Mouse (Mus musculus): ENCODE results near the gene Gipc2. TPM values are rescaled to one million over a fixed set of nuclear protein-coding genes. Genes with fewer than 3 reads are reported as not detected.

Gipc2 gene
- total RNA-seq, 2 experiments from 2014 or later = 0.20 to 0.69 TPM

GRCm38 (mm10) chr3:152105341-152105740, 60.7 kb downstream of the Gipc2 start:
- intact Hi-C loops (cut with DNase I) = no loop called here
- DNase-seq = peak; percentile 53 to 54

DNA sequence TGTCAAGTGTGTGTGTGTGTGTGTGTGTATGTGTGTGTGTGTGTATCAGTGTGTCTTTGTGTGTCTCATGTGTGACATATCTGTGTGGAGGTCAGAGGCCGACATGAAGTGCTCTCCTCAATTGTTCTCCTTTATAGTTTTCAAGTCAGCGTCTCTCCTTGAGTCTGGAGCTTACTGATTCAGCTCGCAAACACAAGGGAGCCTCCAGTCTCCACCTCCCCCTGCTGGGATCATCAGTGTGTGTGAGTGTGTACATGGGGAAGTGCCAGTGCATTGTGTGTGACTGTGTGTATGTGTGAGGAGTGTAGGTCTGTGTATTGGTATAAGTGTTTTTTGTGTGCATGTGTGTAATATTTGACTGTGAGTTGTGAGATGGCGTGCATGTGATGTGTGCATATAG, 62.6 kb downstream of the Gipc2 start:
- DNase-seq = no peak
- intact Hi-C loops (cut with DNase I) = no loop called here

DNA sequence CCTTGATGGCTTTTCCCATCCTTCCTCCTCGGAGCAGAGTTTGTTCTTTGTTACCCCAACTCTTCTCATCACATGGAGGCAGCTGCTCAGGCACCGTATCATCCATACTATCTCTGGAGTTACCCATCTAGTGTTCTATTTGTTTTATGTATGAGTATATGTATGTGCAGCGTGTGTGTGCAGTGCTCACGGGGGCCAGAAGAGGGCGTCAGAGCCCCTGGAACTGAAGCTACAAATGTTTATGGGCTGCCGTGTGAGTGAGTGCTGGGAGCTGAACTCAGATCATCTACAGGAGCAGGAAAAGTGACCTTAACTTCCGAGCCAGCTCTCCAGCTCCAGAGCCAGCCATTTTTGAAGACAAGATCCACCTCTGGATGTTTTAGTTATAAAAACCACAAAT, 64.6 kb downstream of the Gipc2 start:
- DNase-seq = no peak
- intact Hi-C loops (cut with DNase I) = no loop called here

- no peak for DNase-seq
- intact Hi-C loops (cut with DNase I) = no loop called here
Observed at GRCm38 (mm10) chr3:152100119-152100818, 65.8 kb downstream of the Gipc2 start.

- intact Hi-C loops (cut with DNase I) = no loop called here
- DNase-seq = no peak
Observed at GRCm38 (mm10) chr3:152095030-152095429, 71.0 kb downstream of the Gipc2 start.

- intact Hi-C loops (cut with DNase I) = loop anchor here (5.0 kb wide), 1 partner anchor 375 kb away; no protein-coding TSS in a partner anchor
- no peak for DNase-seq
Observed at GRCm38 (mm10) chr3:152092385-152093057, 73.5 kb downstream of the Gipc2 start.

DNA sequence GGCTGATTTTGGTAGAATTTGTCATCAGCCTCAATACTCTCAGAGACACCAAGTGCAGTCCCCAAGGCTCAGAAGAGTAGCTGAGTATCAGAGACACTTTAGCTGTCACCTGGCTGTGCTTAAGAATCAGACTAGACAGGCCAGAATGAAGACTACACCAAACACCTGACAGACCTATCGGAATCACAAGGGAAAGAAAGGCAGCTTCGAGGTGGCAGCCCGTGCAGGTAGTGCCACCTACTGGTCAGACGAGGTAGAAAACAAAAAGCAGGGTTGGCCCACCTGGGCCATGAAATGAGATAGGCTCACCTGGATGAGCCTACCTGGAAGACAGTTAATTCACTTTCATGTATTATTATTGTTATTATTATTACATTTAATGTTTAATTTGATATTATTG, 76.9 kb downstream of the Gipc2 start:
- intact Hi-C loops (cut with DNase I) = loop anchor here (2.0 to 5.0 kb wide), 3 partner anchors 252 to 312 kb away; partner anchors contain the start of gene Ptgfr
- DNase-seq = no peak

DNA sequence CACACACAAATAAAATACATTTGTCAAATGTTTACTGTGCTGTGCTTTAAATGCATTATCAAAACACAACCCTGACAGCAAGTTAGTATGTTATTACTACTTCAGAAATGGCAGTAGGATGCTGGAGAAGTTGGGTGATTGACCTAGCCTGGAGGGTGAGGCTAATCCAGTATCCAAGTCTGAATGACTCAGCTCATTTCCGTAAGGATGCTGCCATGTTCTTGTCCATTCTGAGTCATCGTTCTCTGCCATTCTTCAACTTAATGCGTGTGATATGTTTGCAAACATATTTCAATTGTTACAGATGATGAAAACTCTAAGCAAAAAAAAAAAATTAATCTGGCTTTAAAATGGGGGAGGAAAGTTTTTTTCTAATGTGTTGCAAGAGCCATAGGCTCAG, 84.6 kb downstream of the Gipc2 start:
- no peak for DNase-seq
- intact Hi-C loops (cut with DNase I) = no loop called here

GRCm38 (mm10) chr3:152076088-152076487, 89.9 kb downstream of the Gipc2 start:
- intact Hi-C loops (cut with DNase I) = no loop called here
- DNase-seq = no peak

DNA sequence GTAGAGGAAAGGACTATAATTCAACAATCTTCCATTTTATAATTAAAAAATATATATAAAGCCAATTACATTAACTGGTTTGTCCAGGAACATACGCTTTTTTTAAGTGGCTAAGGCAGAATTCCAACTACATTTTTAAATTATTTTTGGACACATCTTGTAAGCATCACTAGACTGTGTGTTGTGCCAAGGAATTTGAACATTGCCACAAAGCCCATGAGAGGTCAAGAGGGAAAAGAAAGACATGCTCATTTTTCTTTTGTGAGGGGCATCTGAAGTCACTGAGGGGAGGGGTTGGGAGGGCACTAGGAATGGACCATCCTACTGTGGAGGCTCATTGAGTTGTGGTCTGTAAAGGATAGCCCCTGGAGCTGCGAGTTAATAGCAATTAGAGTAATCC, 97.0 kb downstream of the Gipc2 start:
- intact Hi-C loops (cut with DNase I) = no loop called here

DNA sequence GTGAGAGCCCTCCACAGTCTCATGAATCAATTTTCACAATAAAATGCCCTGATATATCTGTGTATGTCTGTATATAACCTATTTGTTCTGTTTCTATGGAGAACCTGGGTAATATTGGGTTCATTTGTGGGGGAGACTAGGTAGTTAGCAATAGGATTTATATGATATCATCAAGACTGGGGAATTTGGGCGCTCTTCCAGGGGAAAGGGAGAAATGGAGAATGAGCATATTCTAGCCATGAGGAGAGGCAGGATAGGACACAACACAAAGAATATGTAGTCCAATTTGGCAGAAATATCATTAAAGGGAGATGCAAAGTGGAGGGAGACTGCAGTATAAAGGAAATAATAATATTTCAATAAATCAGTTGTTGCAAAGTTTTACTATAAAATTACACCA, 97.7 kb downstream of the Gipc2 start:
- no peak for DNase-seq
- intact Hi-C loops (cut with DNase I) = no loop called here

More for the DNA sequence above, 97.0 kb downstream of the Gipc2 start:
- no peak for DNase-seq

GRCm38 (mm10) chr3:152066696-152067095, 99.3 kb downstream of the Gipc2 start:
- intact Hi-C loops (cut with DNase I) = no loop called here
- no peak for DNase-seq

DNA sequence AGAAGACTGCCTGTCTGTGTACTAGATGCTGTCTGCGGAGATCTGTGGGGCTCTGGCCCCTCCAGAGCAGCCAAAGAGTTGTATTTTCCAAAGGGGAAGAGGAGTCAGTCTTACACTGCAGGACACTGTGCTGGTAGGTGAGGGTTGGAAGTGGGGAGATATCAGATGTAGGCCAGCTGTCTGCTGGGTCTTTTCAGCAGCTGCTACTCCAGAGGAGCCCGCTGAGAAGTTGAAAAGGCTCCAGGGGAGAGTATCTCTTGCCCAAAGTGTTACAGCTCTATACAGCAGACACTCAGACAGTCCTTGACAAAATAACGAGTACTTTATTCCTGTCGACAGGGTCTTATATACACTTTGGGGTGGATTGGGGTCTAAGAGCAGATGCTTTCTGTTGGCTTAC, 100.2 kb downstream of the Gipc2 start:
- intact Hi-C loops (cut with DNase I) = no loop called here
- DNase-seq = no peak

DNA sequence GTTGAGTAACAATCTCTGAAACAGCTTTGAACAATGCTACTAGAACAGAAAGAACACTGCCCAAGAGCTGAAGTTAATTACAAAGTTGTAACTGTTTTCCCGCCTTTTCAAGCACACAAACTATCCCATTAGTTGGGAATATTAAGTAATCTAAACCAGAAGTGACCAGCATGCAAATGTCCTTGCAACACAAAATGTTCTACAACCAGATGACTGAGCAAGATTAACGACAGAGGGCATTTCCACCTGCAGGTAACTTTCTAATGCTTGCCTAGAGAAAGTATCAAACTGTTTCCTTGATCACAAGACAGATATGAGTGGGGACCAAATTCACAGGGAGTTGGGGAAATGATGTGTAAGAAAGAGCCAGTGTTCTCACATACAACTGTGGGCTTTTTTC, 101.9 kb downstream of the Gipc2 start:
- intact Hi-C loops (cut with DNase I) = no loop called here
- DNase-seq = no peak

DNA sequence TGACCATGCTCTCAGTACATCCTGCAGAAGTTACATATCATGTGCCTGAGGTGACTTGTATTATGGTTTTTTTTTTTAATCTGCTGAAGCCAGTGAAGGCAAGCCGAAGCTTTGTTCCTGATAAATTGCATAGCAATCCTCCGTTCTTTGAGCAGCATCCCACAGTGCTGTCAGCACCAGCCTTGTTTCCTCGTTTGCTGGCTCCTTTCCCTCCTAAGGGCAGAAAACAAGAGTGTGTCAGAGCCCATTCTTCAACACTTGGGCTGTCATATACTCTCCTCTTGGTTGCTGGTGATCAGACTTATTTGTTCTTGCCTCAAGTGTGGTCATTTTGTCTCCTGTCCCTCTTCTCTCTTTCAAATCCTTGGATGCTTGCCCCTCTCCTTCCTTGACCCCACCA, 103.2 kb downstream of the Gipc2 start:
- intact Hi-C loops (cut with DNase I) = no loop called here
- DNase-seq = no peak

- DNase-seq = no peak
- intact Hi-C loops (cut with DNase I) = no loop called here
Observed at GRCm38 (mm10) chr3:152061145-152061544, 104.9 kb downstream of the Gipc2 start.

- DNase-seq = no peak
- intact Hi-C loops (cut with DNase I) = no loop called here
Observed at GRCm38 (mm10) chr3:152058235-152058634, 107.8 kb downstream of the Gipc2 start.

- intact Hi-C loops (cut with DNase I) = no loop called here
- no peak for DNase-seq
Observed at GRCm38 (mm10) chr3:152054260-152054659, 111.8 kb downstream of the Gipc2 start.

DNA sequence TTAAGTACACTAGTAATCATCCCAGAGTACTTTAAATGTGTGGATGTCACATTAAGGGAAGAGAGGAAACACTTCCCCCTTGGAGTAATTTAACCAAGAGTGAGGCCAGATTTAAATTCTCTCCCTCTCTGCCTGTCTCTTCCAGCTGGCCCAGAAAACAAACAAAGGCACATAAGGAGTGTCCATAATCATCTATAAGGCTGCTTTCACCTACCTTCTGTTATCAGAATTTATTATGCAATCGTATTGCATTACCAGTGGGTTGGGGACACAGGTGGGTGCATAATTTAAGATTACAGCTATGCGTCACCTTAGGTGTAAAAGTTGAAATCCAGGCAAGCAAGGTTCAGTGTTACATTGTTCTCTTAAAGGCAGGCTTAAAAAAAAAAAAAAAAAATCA, 114.1 kb downstream of the Gipc2 start:
- intact Hi-C loops (cut with DNase I) = no loop called here
- DNase-seq = no peak

GRCm38 (mm10) chr3:152047914-152048313, 118.1 kb downstream of the Gipc2 start:
- no peak for DNase-seq
- intact Hi-C loops (cut with DNase I) = no loop called here

DNA sequence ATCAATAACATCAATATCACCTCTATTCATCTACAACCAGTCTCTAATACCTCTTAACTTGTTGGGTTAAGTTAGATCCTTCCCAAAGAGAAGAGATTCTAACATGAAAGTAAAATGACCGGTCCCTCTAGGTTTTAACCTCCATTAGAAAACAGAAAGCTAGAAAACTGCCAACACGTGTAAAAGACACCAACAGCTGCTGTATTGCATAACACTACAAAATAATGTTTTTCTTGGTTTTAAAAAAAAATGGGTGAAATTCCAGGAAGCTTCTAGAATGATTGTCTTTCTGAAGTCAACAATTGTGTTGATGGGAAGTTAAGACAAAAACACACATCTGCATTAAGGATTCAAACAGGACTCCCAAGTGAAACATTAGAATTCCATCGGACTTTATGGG, 119.1 kb downstream of the Gipc2 start:
- no peak for DNase-seq
- intact Hi-C loops (cut with DNase I) = no loop called here

Data from gastrocnemius, postnatal 36 days (tissue).